ENCODE assay signal across 30 mouse cellular contexts in the genomic region with DNA sequence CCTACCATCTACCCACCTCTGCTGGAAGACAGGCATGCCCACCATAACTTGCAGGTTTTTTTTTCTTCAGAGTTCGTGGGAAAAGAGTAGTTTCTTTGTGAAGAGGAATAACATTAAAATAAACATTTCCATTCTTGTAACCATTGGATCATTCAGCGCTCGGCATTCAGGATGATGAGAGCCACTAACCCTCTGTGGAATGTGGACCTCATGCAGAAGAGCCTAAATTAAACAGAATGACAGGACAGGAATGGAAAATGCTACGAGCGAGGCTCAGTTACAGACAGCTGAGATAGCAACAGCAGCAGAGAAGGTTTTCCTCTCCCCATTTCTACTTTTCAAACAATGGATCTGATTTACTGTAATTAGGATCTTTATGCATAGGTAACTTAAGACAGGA.
DNase-seq lines count a peak whose midpoint lies in the region; ATAC-seq and TF ChIP-seq lines count a peak whose summit lies in the region.
"Had no signal": no experiment of that assay in that cellular context is flagged by ENCODE, and none has a peak within 500 bp of the region (broad histone marks: within the 10 kb centered on the region; RNA-seq: fewer than 3 reads in every experiment).

No protein-coding gene starts in this region.

- TF ChIP-seq CTCF in embryonic fibroblast, embryonic 13.5 days (IDR thresholded peaks at IDR 0.05; ENCODE audit: borderline replicate concordance, insufficient read depth, low read length) = no peak

- H3K36me3 ChIP-seq in heart, embryonic 11.5 days (ENCODE audit: control insufficient read depth, insufficient read depth, low read length) = no peaks in the 10 kb centered on the region
- H3K36me3 ChIP-seq in heart, embryonic 16.5 days (ENCODE audit: control insufficient read depth, insufficient read depth) = no peaks in the 10 kb centered on the region
- H3K36me3 ChIP-seq: hindbrain, embryonic 13.5 days; limb, embryonic 10.5 days; limb, embryonic 15.5 days; liver, embryonic 13.5 days had no signal

- H3K27me3 ChIP-seq in heart, embryonic 11.5 days (ENCODE audit: control insufficient read depth, insufficient read depth, low read length) = no peaks in the 10 kb centered on the region
- no peaks in the 10 kb centered on the region for H3K27me3 ChIP-seq in heart, embryonic 16.5 days (ENCODE audit: control insufficient read depth, insufficient read depth, low read length)
- H3K27me3 ChIP-seq: hindbrain, embryonic 13.5 days; limb, embryonic 15.5 days; liver, embryonic 13.5 days had no signal

- DNase-seq in heart, postnatal 36 days = no peak
- no peak for DNase-seq in heart, adult 8-10 months (ENCODE audit: low spot score)
- no peak for DNase-seq in embryo, embryonic 10 days (ENCODE audit: low spot score)
- DNase-seq in lung, adult 18-20 months = no peak
- DNase-seq: adrenal gland, adult 2 months; adrenal gland, postnatal 36 days; cerebellum, adult 18-20 months; cerebellum, postnatal 10 days; gastrocnemius, postnatal 14 days; kidney, adult 11 months; kidney, postnatal 14 days; layer of hippocampus, adult 9-11 months; liver, embryonic 13.5 days; lung, adult 2 months; lung, postnatal 10 days; midbrain, embryonic 14.5 days; right cerebral cortex, adult 18-20 months; spleen, adult 18-20 months; thymus, adult 2 months; thymus, postnatal 4 days had no signal

- peak overlapping the region; percentile 23; the same call in 1 of the 2 replicates for H3K27ac ChIP-seq in heart, embryonic 11.5 days (ENCODE audit: low read depth, low read length)
- peak overlapping the region; percentile 74 for H3K27ac ChIP-seq in heart, embryonic 16.5 days (ENCODE audit: low read length)
- peak overlapping the region; percentile 55; the same call in 1 of the 2 replicates for H3K27ac ChIP-seq in embryonic fibroblast, embryonic 13.5 days (ENCODE audit: insufficient read depth, low read length)
- H3K27ac ChIP-seq: hindbrain, embryonic 13.5 days; limb, embryonic 10.5 days; limb, embryonic 15.5 days; liver, embryonic 13.5 days; macrophage had no signal

- 29% methylated on average over 5 of the region's 5 CpGs for whole genome bisulfite sequencing in heart, embryonic 11.5 days (ENCODE audit: insufficient replicate concordance)
- WGBS in heart, embryonic 16.5 days = 18% methylated on average over 5 of the region's 5 CpGs

- ATAC-seq in heart, embryonic 11.5 days (replicated peaks; ENCODE audit: insufficient number of reproducible peaks, low FRiP score, low TSS enrichment) = no peak
- ATAC-seq in heart, embryonic 16.5 days (replicated peaks; ENCODE audit: extremely low read depth, insufficient read depth, low FRiP score) = no peak
- ATAC-seq: activated CD4-positive, CD25-positive, alpha-beta regulatory T cell, adult 4 months; CD4-positive, CD25-positive, alpha-beta regulatory T cell, adult 4 months; forebrain, embryonic 14.5 days had no signal

- no peak overlapping the region for H3K4me2 ChIP-seq in heart, embryonic 11.5 days
- peak overlapping the region; percentile 24 for H3K4me2 ChIP-seq in heart, embryonic 16.5 days (ENCODE audit: low read depth, low read length)
- H3K4me2 ChIP-seq: hindbrain, embryonic 13.5 days; limb, embryonic 15.5 days; liver, embryonic 13.5 days had no signal

- no peaks in the 10 kb centered on the region for H3K4me1 ChIP-seq in heart, embryonic 11.5 days (ENCODE audit: control insufficient read depth, insufficient read depth, low read length)
- H3K4me1 ChIP-seq in heart, embryonic 16.5 days (ENCODE audit: control insufficient read depth, insufficient read depth, low read length) = peaks cover 8% of the 10 kb centered on the region
- peaks cover 4% of the 10 kb centered on the region for H3K4me1 ChIP-seq in embryonic fibroblast, embryonic 13.5 days (ENCODE audit: control insufficient read depth, insufficient read depth, low read length)
- H3K4me1 ChIP-seq: hindbrain, embryonic 13.5 days; limb, embryonic 10.5 days; limb, embryonic 15.5 days; liver, embryonic 13.5 days had no signal

- H3K9me3 ChIP-seq in heart, embryonic 11.5 days (replicated peaks; ENCODE audit: control insufficient read depth, low read length) = no peaks in the 10 kb centered on the region
- H3K9me3 ChIP-seq in heart, embryonic 16.5 days (replicated peaks; ENCODE audit: control insufficient read depth, low read length) = no peaks in the 10 kb centered on the region
- H3K9me3 ChIP-seq: hindbrain, embryonic 13.5 days; limb, embryonic 10.5 days; limb, embryonic 15.5 days; liver, embryonic 13.5 days had no signal

- intact Hi-C loops in heart, postnatal 36 days (cut with DNase I) = no loop called here

- no peak overlapping the region for H3K9ac ChIP-seq in heart, embryonic 11.5 days (ENCODE audit: low read depth, low read length)
- 0 out of 2 replicates have a peak overlapping the region, but pooled peaks have one; percentile 36 for H3K9ac ChIP-seq in heart, embryonic 16.5 days (ENCODE audit: low read length)
- H3K9ac ChIP-seq: hindbrain, embryonic 13.5 days; limb, embryonic 15.5 days; liver, embryonic 13.5 days had no signal

- TF ChIP-seq POLR2A in embryonic fibroblast, embryonic 13.5 days (IDR thresholded peaks at IDR 0.05; ENCODE audit: low read depth, low read length) = no peak

- no peak overlapping the region for H3K4me3 ChIP-seq in heart, embryonic 11.5 days (ENCODE audit: low read depth, low read length)
- H3K4me3 ChIP-seq in heart, embryonic 16.5 days (ENCODE audit: low read length) = no peak overlapping the region
- no peak overlapping the region for H3K4me3 ChIP-seq in embryonic fibroblast, embryonic 13.5 days (ENCODE audit: insufficient read depth, low read length)
- H3K4me3 ChIP-seq: hindbrain, embryonic 13.5 days; limb, embryonic 10.5 days; limb, embryonic 15.5 days; liver, embryonic 13.5 days had no signal

Comparison
In these comparisons a context has a peak if more than half of its experiments do, and no peak if none do; other contexts are left out.
1. H3K27ac ChIP-seq: peak in every context shown above with its lines; median percentile 74 in heart, embryonic 16.5 days; 55 in embryonic fibroblast, embryonic 13.5 days; 23 in heart, embryonic 11.5 days.